ENCODE assay signal across 24 mouse cellular contexts in genomic region chr3:153926333-153926732, GRCm38 (mm10). TPM values are rescaled to one million over a fixed set of nuclear protein-coding genes. Genes with fewer than 3 reads are reported as not detected.
DNase-seq lines count a peak whose midpoint lies in the region; ATAC-seq and TF ChIP-seq lines count a peak whose summit lies in the region.
"Had no signal": no experiment of that assay in that cellular context is flagged by ENCODE, and none has a peak within 500 bp of the region (broad histone marks: within the 10 kb centered on the region; RNA-seq: fewer than 3 reads in every experiment).

No protein-coding gene starts in this region.

- H3K79me2 ChIP-seq in MEL (ENCODE audit: control insufficient read depth, insufficient read depth, low read length, poor library complexity) = no peaks in the 10 kb centered on the region

- no peaks in the 10 kb centered on the region for H3K9me3 ChIP-seq in liver, embryonic 14.5 days (ENCODE audit: control insufficient read depth, low read length)
- no peaks in the 10 kb centered on the region for H3K9me3 ChIP-seq in MEL (replicated peaks; ENCODE audit: insufficient read depth, low read length)
- H3K9me3 ChIP-seq: embryonic facial prominence, embryonic 15.5 days; hindbrain, embryonic 12.5 days; liver, embryonic 15.5 days; megakaryocyte, embryonic 14.5 days had no signal

- H3K9ac ChIP-seq in liver, embryonic 14.5 days (replicated peaks) = no peak overlapping the region
- H3K9ac ChIP-seq in MEL (ENCODE audit: control insufficient read depth, low read depth, low read length, poor library complexity, severe bottlenecking) = no peak overlapping the region
- H3K9ac ChIP-seq: embryonic facial prominence, embryonic 15.5 days; hindbrain, embryonic 12.5 days; liver, embryonic 15.5 days had no signal

- H3K4me3 ChIP-seq in cerebellum, adult 2 months (replicated peaks; ENCODE audit: insufficient read depth, low read depth, low read length) = no peak overlapping the region
- H3K4me3 ChIP-seq in liver, embryonic 14.5 days (ENCODE audit: insufficient read depth in 1 of 2, low read depth in 2 of 2, low read length in 2 of 2) = no peak overlapping the region
- no peak overlapping the region for H3K4me3 ChIP-seq in MEL (ENCODE audit: control insufficient read depth in 1 of 2, insufficient read depth in 1 of 2, low read depth in 2 of 2, low read length in 2 of 2)
- H3K4me3 ChIP-seq: embryonic facial prominence, embryonic 15.5 days; hindbrain, embryonic 12.5 days; liver, embryonic 15.5 days; megakaryocyte, embryonic 14.5 days had no signal

- 91% methylated on average over 7 of the region's 7 CpGs for whole genome bisulfite sequencing in cerebellum, adult 2 months
- WGBS in liver, embryonic 14.5 days (ENCODE audit: insufficient replicate concordance) = 76% methylated on average over 7 of the region's 7 CpGs

- no peaks in the 10 kb centered on the region for H3K4me1 ChIP-seq in cerebellum, adult 2 months (ENCODE audit: control insufficient read depth, insufficient read depth, low read length)
- no peaks in the 10 kb centered on the region; a peak in 1 of 4 replicates for H3K4me1 ChIP-seq in liver, embryonic 14.5 days (replicated peaks; ENCODE audit: control insufficient read depth in 2 of 2, insufficient read depth in 2 of 2, low read length in 1 of 2)
- H3K4me1 ChIP-seq in MEL (ENCODE audit: control insufficient read depth in 1 of 2, insufficient read depth in 2 of 2, low read length in 2 of 2) = peaks cover under 1 to 6% of the 10 kb centered on the region in 2 experiments; a peak in 3 of 4 replicates
- H3K4me1 ChIP-seq: embryonic facial prominence, embryonic 15.5 days; hindbrain, embryonic 12.5 days had no signal

- no peak for TF ChIP-seq RAD21 in MEL (IDR thresholded peaks at IDR 0.05; ENCODE audit: low read depth, low read length)

- H3K27me3 ChIP-seq in cerebellum, adult 2 months (ENCODE audit: control insufficient read depth, insufficient read depth, low read length) = no peaks in the 10 kb centered on the region
- no peaks in the 10 kb centered on the region for H3K27me3 ChIP-seq in liver, embryonic 14.5 days (ENCODE audit: control insufficient read depth, insufficient read depth, low read length)
- H3K27me3 ChIP-seq in MEL (ENCODE audit: control insufficient read depth in 1 of 2, insufficient read depth in 2 of 2, low read length in 2 of 2) = no peaks in the 10 kb centered on the region
- H3K27me3 ChIP-seq: embryonic facial prominence, embryonic 15.5 days; hindbrain, embryonic 12.5 days; liver, embryonic 15.5 days; megakaryocyte, embryonic 14.5 days had no signal

- H3K4me2 ChIP-seq in liver, embryonic 14.5 days (ENCODE audit: low read depth) = no peak overlapping the region
- H3K4me2 ChIP-seq: embryonic facial prominence, embryonic 15.5 days; hindbrain, embryonic 12.5 days; liver, embryonic 15.5 days had no signal

- no peak for TF ChIP-seq EP300 in liver, embryonic 14.5 days (IDR thresholded peaks at IDR 0.05; ENCODE audit: low read depth)
- TF ChIP-seq EP300 in MEL (IDR thresholded peaks at IDR 0.05; ENCODE audit: low read depth in 1 of 2, low read length in 2 of 2) = no peak

- no peak for DNase-seq in cerebellum, adult 2 months
- no peak for DNase-seq in cerebellum, adult 11-12 months
- DNase-seq in liver, embryonic 14.5 days (ENCODE audit: low read depth in 3 of 3, low spot score in 3 of 3) = no peak
- DNase-seq in liver (no peak), 3T3-L1 (ENCODE audit: low read depth, low spot score) (peak; percentile 15), MEL (ENCODE audit: low read depth, low spot score) (peak; percentile 57)
- DNase-seq in adrenal gland, adult 8-10 months = no peak
- DNase-seq: adrenal gland, adult 2 months; cerebellum, adult 9-11 months; gastrocnemius, postnatal 14 days; heart, adult 11 months; kidney, adult 8-10 months; kidney, postnatal 14 days; layer of hippocampus, postnatal 36 days; lung, postnatal 10 days; midbrain, embryonic 14.5 days; thymus, postnatal 36 days had no signal

- no peak for ATAC-seq in liver, embryonic 14.5 days (ENCODE audit: insufficient read depth)
- ATAC-seq in erythroid progenitor cell, adult 5-6 weeks (replicated peaks; ENCODE audit: low FRiP score, poor library complexity, severe bottlenecking) = no peak
- ATAC-seq: forebrain, embryonic 16.5 days had no signal

- no peak overlapping the region for H3K27ac ChIP-seq in cerebellum, adult 2 months (ENCODE audit: insufficient read depth, low read length)
- no peak overlapping the region for H3K27ac ChIP-seq in liver, embryonic 14.5 days
- H3K27ac ChIP-seq in MEL (ENCODE audit: control insufficient read depth, low read depth, low read length) = no peak overlapping the region
- H3K27ac ChIP-seq: embryonic facial prominence, embryonic 15.5 days; hindbrain, embryonic 12.5 days; liver, embryonic 15.5 days had no signal

- 0 out of 2 replicates have a peak, but pooled peaks have one; percentile 2 for TF ChIP-seq CTCF in cerebellum, adult 2 months (IDR thresholded peaks at IDR 0.05; ENCODE audit: borderline replicate concordance, insufficient read depth, low read depth, low read length)
- peak; percentile 43 for TF ChIP-seq CTCF in liver, embryonic 14.5 days (IDR thresholded peaks at IDR 0.05; ENCODE audit: low read depth)
- peak; percentile 26 to 36 (median 27); a peak in 5 of 6 replicates for TF ChIP-seq CTCF in MEL (IDR thresholded peaks at IDR 0.05 in 2 of 3, conservative IDR thresholded peaks at IDR 0.05 in 1 of 3; ENCODE audit: control insufficient read depth in 1 of 3, insufficient read depth in 1 of 3, low read depth in 2 of 3, low read length in 3 of 3, poor library complexity in 1 of 3, severe bottlenecking in 1 of 3)

- TF ChIP-seq POLR2A in cerebellum, adult 2 months (IDR thresholded peaks at IDR 0.05; ENCODE audit: borderline replicate concordance, insufficient read depth, low read length) = no peak
- TF ChIP-seq POLR2A in MEL (IDR thresholded peaks at IDR 0.05; ENCODE audit: control insufficient read depth in 1 of 2, insufficient read depth in 1 of 2, low read depth in 1 of 2, low read length in 2 of 2, poor library complexity in 1 of 2) = no peak

- peaks cover 4% of the 10 kb centered on the region; the same call in 1 of the 2 replicates for H3K36me3 ChIP-seq in liver, embryonic 14.5 days (replicated peaks; ENCODE audit: control insufficient read depth, insufficient read depth, low read depth)
- H3K36me3 ChIP-seq in MEL (ENCODE audit: control insufficient read depth in 1 of 2, insufficient read depth in 2 of 2, low read length in 2 of 2) = peaks cover 2 to 18% of the 10 kb centered on the region in 2 experiments

TF ChIP-seq in MEL, 35 proteins besides CTCF, POLR2A, EP300 and RAD21:
- no peak for TF ChIP-seq SIN3A (IDR thresholded peaks at IDR 0.05; ENCODE audit: low read length)

RNA-seq across cellular contexts. Expression of gene Rabggtb, which starts 13.5 kb away (rescaled TPM):
- 89.2 and 95.7 TPM in 2 replicates for polyA plus RNA-seq in cerebellum, adult 2 months (2012; rRNA removed)
- polyA plus RNA-seq in liver, embryonic 14.5 days (2012; rRNA removed) = 80.9 and 85.5 TPM in 2 replicates
- polyA plus RNA-seq in liver, embryonic 14.5 days (2014; fragmentation: Nextera tagmentation; extraction: Ambion mirVana) = 45.5 and 52.4 TPM in 2 replicates
- total RNA-seq in MEL (2012; rRNA removed) = 164 and 175 TPM in 2 replicates
- polyA plus RNA-seq in MEL (2012; ENCODE audit: insufficient read depth in 1 of 2, insufficient read length in 2 of 2, low read depth in 1 of 2, low replicate concordance in 2 of 2, missing spikeins in 1 of 2) = 100 to 1,000 TPM in 1 of 2 experiments, not detected in 1; 146 TPM
- total RNA-seq in adrenal gland, adult 8-10 months (2022) = 10 to 100 TPM; 74.0 to 84.6 (median 78.7) TPM
- 174 and 210 TPM in 2 replicates for total RNA-seq in erythroid progenitor cell, adult 5-6 weeks (2015; ENCODE audit: low replicate concordance)
- total RNA-seq in erythroid progenitor cell, adult 5-6 weeks (2017; ENCODE audit: low replicate concordance) = 142 and 143 TPM in 2 replicates

RNA-seq across cellular contexts. Expression of gene Acadm, which starts 18.1 kb away (rescaled TPM):
- 58.4 and 59.4 TPM in 2 replicates for polyA plus RNA-seq in cerebellum, adult 2 months (2012; rRNA removed)
- polyA plus RNA-seq in liver, embryonic 14.5 days (2012; rRNA removed) = 38.8 and 42.1 TPM in 2 replicates
- polyA plus RNA-seq in liver, embryonic 14.5 days (2014; fragmentation: Nextera tagmentation; extraction: Ambion mirVana) = 57.0 and 60.3 TPM in 2 replicates
- 33.0 and 36.7 TPM in 2 replicates for total RNA-seq in MEL (2012; rRNA removed)
- 10 to 100 TPM in 1 of 2 experiments, not detected in 1; 44.3 TPM for polyA plus RNA-seq in MEL (2012; ENCODE audit: insufficient read depth in 1 of 2, insufficient read length in 2 of 2, low read depth in 1 of 2, low replicate concordance in 2 of 2, missing spikeins in 1 of 2)
- 100 to 1,000 TPM; 446 to 580 (median 575) TPM for total RNA-seq in adrenal gland, adult 8-10 months (2022)
- 16.3 and 18.0 TPM in 2 replicates for total RNA-seq in erythroid progenitor cell, adult 5-6 weeks (2015; ENCODE audit: low replicate concordance)
- 8.3 and 38.5 TPM in 2 replicates for total RNA-seq in erythroid progenitor cell, adult 5-6 weeks (2017; ENCODE audit: low replicate concordance)

RNA-seq across cellular contexts. Expression of gene Msh4, which starts 20.4 kb away (rescaled TPM):
- polyA plus RNA-seq in cerebellum, adult 2 months (2012; rRNA removed) = 0.10 and 0.11 TPM in 2 replicates
- 0.02 and 0.04 TPM in 2 replicates for polyA plus RNA-seq in liver, embryonic 14.5 days (2012; rRNA removed)
- 0.05 and 0.06 TPM in 2 replicates for polyA plus RNA-seq in liver, embryonic 14.5 days (2014; fragmentation: Nextera tagmentation; extraction: Ambion mirVana)
- total RNA-seq in MEL (2012; rRNA removed) = 0.42 and 0.50 TPM in 2 replicates
- under 1 TPM in 1 of 2 experiments, not detected in 1; 0.15 TPM for polyA plus RNA-seq in MEL (2012; ENCODE audit: insufficient read depth in 1 of 2, insufficient read length in 2 of 2, low read depth in 1 of 2, low replicate concordance in 2 of 2, missing spikeins in 1 of 2)
- under 1 TPM; 0.07 to 0.62 (median 0.16) TPM for total RNA-seq in adrenal gland, adult 8-10 months (2022)
- total RNA-seq in erythroid progenitor cell, adult 5-6 weeks (2015; ENCODE audit: low replicate concordance) = 0.72 TPM in 1 of 2 replicates, not detected in the other
- not detected in 2 replicates for total RNA-seq in erythroid progenitor cell, adult 5-6 weeks (2017; ENCODE audit: low replicate concordance)
- polyA plus RNA-seq: adrenal gland, adult 2 months had no signal

RNA-seq across cellular contexts. Expression of gene Slc44a5, which starts 46.9 kb away (rescaled TPM):
- polyA plus RNA-seq in cerebellum, adult 2 months (2012; rRNA removed) = 3.4 and 3.8 TPM in 2 replicates
- polyA plus RNA-seq in liver, embryonic 14.5 days (2012; rRNA removed) = 0.31 and 0.48 TPM in 2 replicates
- 0.18 and 0.39 TPM in 2 replicates for polyA plus RNA-seq in liver, embryonic 14.5 days (2014; fragmentation: Nextera tagmentation; extraction: Ambion mirVana)
- not detected in 2 replicates for total RNA-seq in MEL (2012; rRNA removed)
- not detected for polyA plus RNA-seq in MEL (2012; ENCODE audit: insufficient read depth in 1 of 2, insufficient read length in 2 of 2, low read depth in 1 of 2, low replicate concordance in 2 of 2, missing spikeins in 1 of 2)
- total RNA-seq in adrenal gland, adult 8-10 months (2022) = under 1 TPM in 3 of 4 experiments, not detected in 1; 0.03 to 0.11 (median 0.06) TPM
- total RNA-seq in erythroid progenitor cell, adult 5-6 weeks (2015; ENCODE audit: low replicate concordance) = 1.4 TPM in 1 of 2 replicates, not detected in the other
- 0.13 TPM in 1 of 2 replicates, not detected in the other for total RNA-seq in erythroid progenitor cell, adult 5-6 weeks (2017; ENCODE audit: low replicate concordance)
- total RNA-seq: adrenal gland, adult 2 months; common myeloid progenitor, adult 5-6 weeks had no signal

Comparison
In these comparisons a context has a peak if more than half of its experiments do, and no peak if none do; other contexts are left out.
1. DNase-seq: peak in 3T3-L1 (single experiment) and MEL (single experiment); none in cerebellum, adult 2 months (0 of 2), cerebellum, adult 11-12 months (single experiment), liver, embryonic 14.5 days (0 of 3), liver (single experiment) and adrenal gland, adult 8-10 months (single experiment).
2. RNA of gene Acadm, which starts 18.1 kb away (total RNA-seq): 446 to 580 TPM in adrenal gland, adult 8-10 months; 33.0 to 36.7 TPM in MEL and 8.3 to 38.5 TPM in erythroid progenitor cell, adult 5-6 weeks; every median in the first group is over 10 times any median in the second.
3. Peak in every context shown above with its lines, with median percentiles within 50 percentile points of each other: CTCF ChIP-seq.